Mouse (Mus musculus) midbrain, embryonic 11.5 days (tissue): ENCODE data around the gene Cracr2b. TPM values are rescaled to one million over a fixed set of nuclear protein-coding genes. Genes with fewer than 3 reads are reported as not detected.
A peak's percentile ranks its signal among the peaks of the same experiment; 100 is the strongest.

Experiments used
- ATAC-seq: fragments of 200-750 bp; cut with Nextera tagmentation; 2 replicates; pipeline ENCODE4 v1.8.0; 2017; ENCODE audit warnings: moderate TSS enrichment, moderate library complexity; ENCODE audit not compliant: low FRiP score
- DNase-seq: peaks from one replicate; pipeline ENCODE4 v3.0.0; 2015; ENCODE audit warnings: low spot score; ENCODE audit errors: missing footprints
- H3K27ac ChIP-seq: fragments of 300-500 bp; sonication (generic); 2 replicates; pipeline ENCODE4 v1.5.1; 2014; ENCODE audit warnings: low read depth, low read length
- H3K27me3 ChIP-seq: fragments of 300-500 bp; sonication (generic); 2 replicates; pipeline ENCODE4 v1.6.1; 2014; ENCODE audit warnings: mild to moderate bottlenecking, low read length, moderate library complexity, mixed read lengths; ENCODE audit not compliant: control insufficient read depth, insufficient read depth
- H3K36me3 ChIP-seq: fragments of 300-500 bp; sonication (generic); 2 replicates; pipeline ENCODE4 v1.6.1; 2014; ENCODE audit warnings: mild to moderate bottlenecking, low read length, moderate library complexity, mixed read lengths; ENCODE audit not compliant: control insufficient read depth, insufficient read depth
- H3K4me1 ChIP-seq: fragments of 300-500 bp; sonication (generic); 2 replicates; pipeline ENCODE4 v1.6.1; 2014; ENCODE audit warnings: low read length; ENCODE audit not compliant: control insufficient read depth, insufficient read depth
- H3K4me2 ChIP-seq: fragments of 300-500 bp; sonication (generic); 2 replicates; pipeline ENCODE4 v1.6.1; 2014; ENCODE audit warnings: mild to moderate bottlenecking, moderate library complexity
- H3K4me3 ChIP-seq: fragments of 300-500 bp; sonication (generic); 2 replicates; pipeline ENCODE4 v1.5.1; 2014; ENCODE audit warnings: low read depth, low read length
- H3K9ac ChIP-seq: fragments of 300-500 bp; sonication (generic); 2 replicates; pipeline ENCODE4 v1.6.1; 2014; ENCODE audit warnings: low read length
- H3K9me3 ChIP-seq: fragments of 300-500 bp; sonication (generic); 2 replicates; pipeline ENCODE4 v1.6.1; 2016; ENCODE audit warnings: low read length; ENCODE audit not compliant: control insufficient read depth
- WGBS: fragments of 180-500 bp; shearing (Covaris S2); extraction: QIAGEN DNeasy Blood & Tissue Kit; methylation state at CpG from one replicate; pipeline ENCODE4 v1.1.7; 2014; 5-methylcytosine and 5-hydroxymethylcytosine counted together
- polyA plus RNA-seq: library from polyadenylated mRNA; unstranded; fragments of >200 nt; fragmentation: Nextera tagmentation; extraction: Ambion mirVana; gene quantifications from 2 replicates; pipeline ENCODE4 v1.2.1, GENCODE M21; 2014

Cracr2b gene
- polyA plus RNA-seq, 1 experiment from 2014 or later = 5.3 TPM

DNA sequence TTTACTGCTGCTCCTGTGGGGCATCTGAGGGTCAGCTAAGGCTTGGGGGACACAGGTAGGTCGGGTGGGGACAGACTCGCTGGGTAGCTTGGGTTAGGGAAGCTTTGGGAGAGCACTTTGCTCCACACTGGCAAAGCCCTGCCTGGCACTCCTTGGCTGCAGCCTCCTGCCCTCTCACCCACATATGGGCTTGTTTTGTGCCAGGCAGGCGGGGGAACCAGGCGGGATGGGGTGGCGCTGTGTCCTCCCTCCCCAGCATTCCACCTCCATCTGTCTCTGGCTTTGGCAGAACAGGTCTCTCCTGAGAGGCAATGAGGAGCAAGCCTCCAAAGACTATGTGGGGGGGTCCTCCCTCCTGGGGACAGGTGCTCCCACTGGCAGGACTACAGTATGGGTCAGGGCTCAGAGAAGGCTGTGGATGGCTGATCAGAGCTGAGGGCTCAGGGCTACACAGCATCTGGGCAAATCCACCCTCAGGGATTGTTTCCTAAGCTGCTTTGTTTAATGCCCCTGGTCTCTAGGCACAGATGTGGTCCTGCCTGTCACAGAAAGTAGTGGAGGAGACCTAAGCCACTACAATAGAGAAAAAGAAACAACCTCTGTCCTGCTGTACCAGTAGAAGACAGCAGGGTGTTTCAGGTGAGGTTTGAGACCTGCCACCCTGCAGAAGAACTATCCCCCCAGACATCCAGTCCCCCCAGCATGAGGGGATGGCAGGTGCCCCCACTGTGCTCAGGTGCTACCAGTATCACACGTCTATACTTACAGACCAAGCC, 28.0 kb upstream of the Cracr2b start:
- ATAC-seq = no peak
- H3K9ac ChIP-seq = peak overlapping the region; percentile 70; the same call in 1 of the 2 replicates
- no peak overlapping the region for H3K4me2 ChIP-seq

DNA sequence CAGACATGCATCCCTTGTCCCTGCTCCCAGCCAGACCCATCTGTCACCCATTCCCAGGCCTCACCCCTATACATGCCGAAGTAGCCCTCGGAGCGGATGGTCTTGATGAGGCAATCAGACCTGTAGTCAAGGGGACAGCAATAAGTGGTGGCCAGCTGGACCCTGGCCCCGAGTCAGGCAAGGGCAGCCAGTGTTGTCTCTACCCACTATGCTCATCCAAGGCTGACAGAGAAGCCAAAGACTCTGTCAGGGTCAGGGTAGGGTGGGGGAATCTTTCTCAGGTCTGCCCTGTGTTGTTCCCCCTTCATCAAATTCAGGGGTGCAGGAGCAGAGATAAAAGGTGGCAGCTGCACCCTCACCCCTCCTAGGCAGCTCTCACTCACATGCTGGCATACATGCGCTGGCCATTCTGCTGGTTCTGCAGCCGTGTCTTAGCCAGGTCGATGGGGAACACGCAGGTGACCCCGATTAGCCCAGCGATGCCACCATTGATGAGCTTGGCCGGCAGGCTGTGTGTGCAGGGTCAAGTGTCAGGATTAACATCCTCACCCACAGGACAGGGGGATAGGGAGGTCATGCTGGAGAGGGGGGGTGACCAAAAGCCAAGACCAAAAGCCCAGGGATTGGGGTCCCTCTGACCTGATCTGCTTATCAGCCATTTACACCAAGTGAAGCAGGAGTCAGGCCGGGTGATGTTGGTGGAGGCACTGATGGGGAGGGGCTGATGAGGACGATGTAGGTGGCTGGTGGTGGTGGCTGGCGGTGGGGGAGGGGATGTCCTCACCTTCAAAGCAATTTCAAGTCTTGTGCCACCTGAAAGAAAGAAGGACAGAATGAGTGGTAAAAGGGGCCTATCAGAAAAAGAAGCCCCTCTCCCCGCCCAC, 27.1 kb upstream of the Cracr2b start:
- DNase-seq (no peak), ATAC-seq (no peak)
- Histone ChIP-seq H3K27ac (no peak overlapping the region), H3K4me3 (peak overlapping the region; percentile 41), H3K36me3 (no peaks in the 10 kb centered on the region; the same call in 1 of the 2 replicates), H3K4me2 (peak overlapping the region; percentile 77), H3K4me1 (peaks cover 40% of the 10 kb centered on the region), H3K9me3 (no peaks in the 10 kb centered on the region), H3K27me3 (no peaks in the 10 kb centered on the region), H3K9ac (peak overlapping the region; percentile 70)
- 68% methylated on average over 15 of the region's 15 CpGs for whole genome bisulfite sequencing

More for the DNA sequence above, 28.0 kb upstream of the Cracr2b start:
- Histone ChIP-seq H3K4me3 (no peak overlapping the region), H3K9me3 (no peaks in the 10 kb centered on the region), H3K27me3 (no peaks in the 10 kb centered on the region), H3K4me1 (peaks cover 42% of the 10 kb centered on the region), H3K27ac (no peak overlapping the region), H3K36me3 (no peaks in the 10 kb centered on the region; the same call in 1 of the 2 replicates)
- DNase-seq = peak; percentile 66
- WGBS = 93% methylated on average over 6 of the region's 6 CpGs

DNA sequence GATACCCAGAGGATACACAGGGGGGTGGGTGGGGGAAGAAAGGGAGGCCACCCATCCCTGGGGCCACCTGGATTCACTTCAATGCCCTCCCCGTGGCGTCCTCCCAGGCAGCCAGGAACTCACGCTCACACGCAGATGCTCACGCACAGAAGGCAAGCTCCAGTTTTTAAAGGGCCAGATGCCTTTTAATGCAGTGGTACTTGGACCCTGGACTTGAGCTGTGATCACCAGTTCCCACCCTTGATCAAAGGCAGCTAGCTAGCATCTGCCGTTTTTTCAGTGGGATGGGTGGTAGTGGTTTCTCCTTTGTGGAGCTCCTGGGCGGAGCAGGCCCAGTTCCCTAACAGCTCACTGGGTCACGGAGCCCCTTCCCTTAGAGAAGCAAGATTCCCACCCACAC, 26.4 kb upstream of the Cracr2b start:
- peak overlapping the region; percentile 41 for H3K4me3 ChIP-seq
- peaks cover 34% of the 10 kb centered on the region for H3K4me1 ChIP-seq
- DNase-seq (peak; percentile 94), ATAC-seq (no peak)
- peak overlapping the region; percentile 77 for H3K4me2 ChIP-seq
- H3K27ac ChIP-seq = peak overlapping the region; percentile 33
- H3K27me3 ChIP-seq = no peaks in the 10 kb centered on the region
- no peaks in the 10 kb centered on the region for H3K9me3 ChIP-seq
- 15% methylated on average over 8 of the region's 8 CpGs for WGBS
- peak overlapping the region; percentile 70 for H3K9ac ChIP-seq
- no peaks in the 10 kb centered on the region; the same call in 1 of the 2 replicates for H3K36me3 ChIP-seq

DNA sequence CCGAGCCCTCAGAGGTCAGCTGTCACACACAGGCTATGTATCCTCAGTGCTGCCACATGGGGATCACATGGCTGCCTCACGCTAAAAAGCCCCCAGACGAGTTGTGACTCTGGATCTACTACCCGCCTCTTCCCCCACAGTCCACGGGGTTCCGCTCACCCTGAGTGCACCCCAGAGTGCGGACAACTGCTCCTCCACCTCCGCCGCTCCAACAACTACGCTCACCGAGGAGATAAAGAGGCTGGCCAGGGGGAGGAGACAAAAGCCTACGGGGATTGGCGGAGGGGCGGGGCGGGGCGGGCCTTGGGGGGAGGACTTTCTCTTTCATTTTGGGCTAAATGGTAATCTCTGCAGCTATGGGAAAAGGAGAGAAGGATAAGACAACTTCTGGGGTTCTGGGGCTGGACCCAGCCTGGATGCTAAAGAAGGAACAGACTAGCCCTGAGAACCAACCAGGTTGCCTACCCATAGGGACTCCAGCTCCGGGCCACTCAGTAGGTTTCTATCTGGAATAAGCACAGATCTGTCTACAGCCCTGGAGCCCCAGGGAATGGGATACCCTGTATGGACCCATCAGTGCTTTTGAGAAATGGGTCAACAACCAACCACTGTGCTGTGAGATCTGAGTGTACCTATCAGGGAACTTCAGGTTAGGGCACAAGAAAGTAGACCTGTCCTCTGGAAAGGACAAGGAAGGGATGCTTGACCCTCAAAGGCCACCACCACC, 25.6 kb upstream of the Cracr2b start:
- H3K36me3 ChIP-seq = peaks cover 2% of the 10 kb centered on the region; the same call in 1 of the 2 replicates
- WGBS = 4% methylated on average over 17 of the region's 17 CpGs
- DNase-seq (peak; percentile 90), ATAC-seq (peak; percentile 33)
- H3K27ac ChIP-seq = peak overlapping the region; percentile 33
- peak overlapping the region; percentile 41 for H3K4me3 ChIP-seq
- peak overlapping the region; percentile 77 for H3K4me2 ChIP-seq
- H3K27me3 ChIP-seq = no peaks in the 10 kb centered on the region
- H3K9ac ChIP-seq = peak overlapping the region; percentile 70
- no peaks in the 10 kb centered on the region for H3K9me3 ChIP-seq
- H3K4me1 ChIP-seq = peaks cover 30% of the 10 kb centered on the region

DNA sequence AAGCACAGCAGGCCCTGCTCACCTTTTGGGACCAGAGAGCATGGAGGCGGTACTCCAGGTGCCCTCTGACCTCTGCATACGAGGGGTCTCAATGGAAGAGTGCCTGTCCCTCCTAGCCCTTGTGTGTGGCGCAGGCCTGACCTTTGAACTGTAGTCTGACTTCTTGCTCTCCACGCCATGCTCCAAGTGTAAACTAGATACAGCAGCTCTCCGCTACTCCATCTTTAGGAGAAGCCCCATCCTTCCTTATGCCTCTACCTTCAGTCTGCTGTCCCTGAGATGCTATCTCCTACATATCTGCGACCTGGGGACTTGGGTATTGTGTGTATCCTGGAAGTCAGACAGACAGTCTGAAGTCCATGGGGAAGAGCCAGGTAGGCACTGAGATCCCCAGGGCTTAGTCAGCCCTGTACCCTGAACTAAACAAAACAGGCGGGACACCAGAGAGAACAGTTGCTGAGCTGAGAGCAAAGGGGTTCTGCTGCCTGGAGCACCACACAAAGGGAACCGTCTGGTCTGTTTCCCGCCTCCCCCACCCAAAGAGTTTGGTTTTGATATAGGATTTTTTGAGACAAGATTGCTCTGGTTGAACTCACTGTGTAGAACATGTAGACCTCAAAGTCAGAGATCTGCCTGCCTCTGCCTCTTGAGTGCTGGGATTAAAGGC, 24.9 kb upstream of the Cracr2b start:
- ATAC-seq (no peak), DNase-seq (peak; percentile 69)
- Histone ChIP-seq H3K27me3 (no peaks in the 10 kb centered on the region), H3K4me2 (no peak overlapping the region), H3K4me1 (peaks cover 30% of the 10 kb centered on the region), H3K9ac (no peak overlapping the region), H3K9me3 (no peaks in the 10 kb centered on the region), H3K36me3 (peaks cover 2% of the 10 kb centered on the region; the same call in 1 of the 2 replicates), H3K4me3 (no peak overlapping the region), H3K27ac (no peak overlapping the region)
- WGBS = 71% methylated on average over 9 of the region's 9 CpGs

DNA sequence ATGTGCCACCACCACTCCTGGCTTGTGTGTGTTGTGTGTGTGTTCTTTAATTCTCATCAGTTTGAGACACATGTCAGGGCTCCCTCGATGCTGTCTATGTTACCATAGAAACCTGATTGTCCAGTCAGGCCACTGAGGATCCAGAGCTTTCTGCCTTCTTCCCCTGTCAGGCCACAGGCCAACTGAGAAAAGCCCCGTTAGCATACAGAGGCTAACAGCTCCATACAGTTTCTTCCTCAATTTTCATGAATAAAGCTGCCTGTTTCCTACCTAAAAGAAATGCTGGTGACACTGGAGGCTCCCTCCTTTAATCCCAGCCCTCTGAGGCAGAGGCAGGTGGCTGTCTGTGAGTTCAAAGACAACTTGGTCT, 24.4 kb upstream of the Cracr2b start:
- ATAC-seq (no peak), DNase-seq (no peak)
- H3K36me3 ChIP-seq = peaks cover 2% of the 10 kb centered on the region; the same call in 1 of the 2 replicates
- 44% methylated on average over 2 of the region's 2 CpGs for WGBS
- H3K9me3 ChIP-seq = no peaks in the 10 kb centered on the region
- peak overlapping the region; percentile 87 for H3K4me2 ChIP-seq
- H3K27ac ChIP-seq = no peak overlapping the region
- peaks cover 30% of the 10 kb centered on the region for H3K4me1 ChIP-seq
- no peaks in the 10 kb centered on the region for H3K27me3 ChIP-seq
- H3K9ac ChIP-seq = peak overlapping the region; percentile 81
- H3K4me3 ChIP-seq = peak overlapping the region; percentile 60

DNA sequence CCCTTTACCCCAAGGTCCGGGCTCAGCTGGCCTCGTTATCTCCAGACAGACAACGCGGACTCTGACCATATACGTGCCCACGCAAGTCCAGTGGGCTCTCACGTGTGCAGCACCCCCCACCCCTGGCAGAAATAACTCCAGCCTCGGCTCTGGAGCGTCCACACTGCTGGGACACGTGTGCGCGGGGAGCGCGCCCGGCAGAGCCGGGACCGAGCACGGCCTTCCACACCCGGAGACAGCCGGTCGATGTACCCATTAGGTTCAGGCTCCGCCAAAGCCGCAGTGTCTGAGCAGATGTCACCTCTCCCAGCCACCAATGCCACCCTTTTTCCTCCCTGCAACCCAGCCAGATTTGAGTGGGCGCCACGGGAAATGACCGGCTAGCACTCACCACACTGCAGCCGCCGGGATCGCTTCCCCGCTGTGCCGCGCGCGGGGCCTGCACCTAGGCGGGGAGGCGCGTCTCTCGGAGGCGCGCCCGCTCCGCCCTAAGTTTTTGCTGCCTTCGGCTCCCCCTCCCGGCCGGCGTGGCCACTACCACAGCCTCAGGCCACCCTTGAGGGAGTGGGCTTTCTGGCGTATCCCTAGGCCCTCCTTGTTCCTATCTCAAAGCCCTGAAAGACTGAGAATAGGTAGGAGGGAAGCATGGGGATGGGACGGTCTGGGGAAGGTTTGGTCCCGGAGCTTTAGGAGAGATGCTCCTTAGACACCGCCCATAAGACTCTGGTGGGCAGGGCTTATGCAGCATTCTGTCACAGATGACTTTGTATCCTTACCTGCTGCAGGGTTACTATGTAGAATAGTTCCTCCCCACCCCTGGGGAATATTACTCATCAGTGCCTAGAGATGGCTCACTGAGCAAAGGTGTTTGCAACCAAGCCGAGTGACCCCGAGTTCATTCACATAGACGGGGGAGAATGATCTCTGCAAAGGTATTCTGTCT, 23.4 kb upstream of the Cracr2b start, which contains the start of gene Slc25a22:
Slc25a22 (minus strand) TSS at position 715 of the 943 bp plus-strand sequence.
- no peaks in the 10 kb centered on the region for H3K27me3 ChIP-seq
- H3K4me2 ChIP-seq = peak within 1 kb of the TSS; percentile 87
- no peaks in the 10 kb centered on the region for H3K9me3 ChIP-seq
- peak; percentile 83 for ATAC-seq
- H3K27ac ChIP-seq = no peak within 1 kb of the TSS; the same call in 1 of the 2 replicates
- H3K36me3 ChIP-seq = peaks cover 2% of the 10 kb centered on the region; the same call in 1 of the 2 replicates
- peak within 1 kb of the TSS; percentile 81 for H3K9ac ChIP-seq
- H3K4me1 ChIP-seq = peaks cover 30% of the 10 kb centered on the region
- H3K4me3 ChIP-seq = peak within 1 kb of the TSS; percentile 60
- peak; percentile 99 for DNase-seq
- 6% methylated on average over 53 of the region's 53 CpGs for WGBS
